Mouse (Mus musculus) liver, adult 2 months (tissue): ENCODE results near the gene Atrnl1. TPM values are rescaled to one million over a fixed set of nuclear protein-coding genes. Genes with fewer than 3 reads are reported as not detected.

ENCODE experiments used
- DNase-seq: peaks from one replicate; pipeline ENCODE4 v3.0.0-alpha.2; 2011; ENCODE audit warnings: low read depth, low spot score; ENCODE audit errors: extremely low read depth
- H3K27ac ChIP-seq: fragments of 200-500 bp; replicated peaks from 2 replicates; pipeline ENCODE4 v1.5.1; 2012; ENCODE audit warnings: low read depth, mild to moderate bottlenecking, control low read depth, inconsistent platforms, low read length; ENCODE audit not compliant: insufficient read depth
- H3K27me3 ChIP-seq: fragments of 200-500 bp; 2 replicates; pipeline ENCODE4 v1.6.1; 2012; ENCODE audit warnings: mild to moderate bottlenecking, moderate library complexity, low read length, inconsistent platforms; ENCODE audit not compliant: control insufficient read depth, insufficient read depth
- H3K36me3 ChIP-seq: fragments of 200-500 bp; 2 replicates; pipeline ENCODE4 v1.6.1; 2012; ENCODE audit warnings: low read length, inconsistent platforms; ENCODE audit not compliant: control insufficient read depth, insufficient read depth
- H3K4me1 ChIP-seq: fragments of 200-500 bp; 2 replicates; pipeline ENCODE4 v1.6.1; 2011; ENCODE audit warnings: low read length; ENCODE audit not compliant: control insufficient read depth, insufficient read depth
- H3K4me3 ChIP-seq: fragments of 200-500 bp; 2 replicates; pipeline ENCODE4 v1.5.1; 2011; ENCODE audit warnings: low read depth, mild to moderate bottlenecking, control low read depth, low read length, moderate library complexity; ENCODE audit not compliant: insufficient read depth
- H3K79me2 ChIP-seq: fragments of 200-500 bp; 2 replicates; pipeline ENCODE4 v1.6.1; 2012; ENCODE audit warnings: inconsistent platforms, mild to moderate bottlenecking, low read length, moderate library complexity; ENCODE audit not compliant: control insufficient read depth, insufficient read depth
- H3K9ac ChIP-seq: fragments of 200-500 bp; 2 replicates; pipeline ENCODE4 v1.6.1; 2012; ENCODE audit warnings: low read depth, mild to moderate bottlenecking, control low read depth, inconsistent platforms, low read length
- CTCF ChIP-seq: fragments of 200-500 bp; IDR thresholded peaks from 2 replicates; pipeline ENCODE4 v1.5.1; 2011; ENCODE audit warnings: low read depth, low read length, control low read depth
- POLR2A ChIP-seq: fragments of 200-500 bp; IDR thresholded peaks from 2 replicates; pipeline ENCODE4 v1.6.1; 2011; ENCODE audit warnings: low read length, control low read depth; ENCODE audit not compliant: insufficient read depth; ENCODE audit errors: extremely low read depth
- WGBS: fragments of 180-500 bp; shearing (Covaris S2); methylation state at CpG from one replicate; pipeline ENCODE4 v1.1.7; 2018; 5-methylcytosine and 5-hydroxymethylcytosine counted together
- polyA plus RNA-seq: library from polyadenylated mRNA; depleted of rRNA; stranded (reverse); fragments of >200 nt; gene quantifications from 2 replicates; pipeline ENCODE4 v1.2.3, GENCODE M21; 2012; rRNA removed
- total RNA-seq: library from RNA; depleted of rRNA; stranded (reverse); fragments of >200 nt; gene quantifications from 2 replicates; pipeline ENCODE4 v1.2.3, GENCODE M21; 2014; rRNA removed

Atrnl1 gene
- total and polyA plus RNA-seq, 2 experiments: 5.2 to 25.4 TPM

DNA sequence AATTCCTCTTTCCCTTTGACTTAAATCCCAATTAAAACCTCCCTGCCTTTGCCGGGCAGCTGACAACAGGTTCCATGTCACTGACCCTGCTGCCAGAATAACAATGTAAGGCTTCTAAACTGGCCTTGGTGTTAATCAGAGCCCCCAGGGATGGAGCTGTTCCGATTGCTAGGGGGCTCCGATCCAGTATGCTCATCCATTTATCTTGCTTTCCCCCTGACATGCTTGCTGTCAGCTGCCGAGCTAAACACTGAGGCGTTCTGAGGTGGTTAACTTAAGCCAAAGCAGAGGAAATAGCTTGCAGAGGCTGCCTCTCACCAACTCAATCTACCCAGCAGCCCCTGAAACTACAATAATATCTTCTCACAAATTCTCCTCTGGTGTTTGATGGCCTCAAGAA, 569.9 kb downstream of the Atrnl1 start:
- H3K4me3 ChIP-seq: no peak overlapping the region
- H3K27me3 ChIP-seq: no peaks in the 10 kb centered on the region
- no peaks in the 10 kb centered on the region for H3K79me2 ChIP-seq
- H3K9ac ChIP-seq: no peak overlapping the region
- H3K27ac ChIP-seq: no peak overlapping the region
- WGBS: 55% methylated on average over 5 of the region's 5 CpGs
- H3K36me3 ChIP-seq: no peaks in the 10 kb centered on the region
- no peak for TF ChIP-seq CTCF
- no peak for TF ChIP-seq POLR2A
- no peaks in the 10 kb centered on the region for H3K4me1 ChIP-seq
- DNase-seq: no peak

Other genes starting within 250 kb of the Atrnl1 start
- 8.6 and 12.7 TPM in 2 replicates for gene Trub1, start 158.1 kb upstream of the Atrnl1 start, total RNA-seq
- gene Trub1, start 158.1 kb upstream of the Atrnl1 start, polyA plus RNA-seq: 4.6 and 5.7 TPM in 2 replicates